Mouse (Mus musculus) embryonic facial prominence, embryonic 15.5 days (tissue): Measurements from ENCODE around the gene Mrpl14. TPM values are rescaled to one million over a fixed set of nuclear protein-coding genes. Genes with fewer than 3 reads are reported as not detected.

Experiments
- ATAC-seq: fragments of 200-750 bp; cut with Nextera tagmentation; 2 replicates; pipeline ENCODE4 v1.8.0; 2017; ENCODE audit warnings: low read depth, moderate TSS enrichment; ENCODE audit not compliant: insufficient number of reproducible peaks, low FRiP score, low TSS enrichment
- H3K27ac ChIP-seq: fragments of 300-500 bp; sonication (generic); replicated peaks from 2 replicates; pipeline ENCODE4 v1.5.1; 2015; ENCODE audit warnings: mild to moderate bottlenecking, inconsistent platforms
- H3K27me3 ChIP-seq: fragments of 300-500 bp; sonication (generic); 2 replicates; pipeline ENCODE4 v1.6.1; 2015; ENCODE audit warnings: inconsistent platforms
- H3K36me3 ChIP-seq: fragments of 300-500 bp; sonication (generic); 2 replicates; pipeline ENCODE4 v1.6.1; 2015; ENCODE audit warnings: mild to moderate bottlenecking, inconsistent platforms
- H3K4me1 ChIP-seq: fragments of 300-500 bp; sonication (generic); 2 replicates; pipeline ENCODE4 v1.6.1; 2015; ENCODE audit warnings: inconsistent platforms
- H3K4me2 ChIP-seq: fragments of 300-500 bp; sonication (generic); replicated peaks from 2 replicates; pipeline ENCODE4 v1.6.1; 2015; ENCODE audit warnings: mild to moderate bottlenecking, inconsistent platforms
- H3K4me3 ChIP-seq: fragments of 300-500 bp; sonication (generic); replicated peaks from 2 replicates; pipeline ENCODE4 v1.5.1; 2015; ENCODE audit warnings: mild to moderate bottlenecking, inconsistent platforms
- H3K9ac ChIP-seq: fragments of 300-500 bp; sonication (generic); 2 replicates; pipeline ENCODE4 v1.6.1; 2015; ENCODE audit warnings: inconsistent platforms
- H3K9me3 ChIP-seq: fragments of 300-500 bp; sonication (generic); replicated peaks from 2 replicates; pipeline ENCODE4 v1.6.1; 2016; ENCODE audit warnings: inconsistent platforms
- WGBS: fragments of 180-500 bp; shearing (Covaris S2); methylation state at CpG from one replicate; pipeline ENCODE4 v1.1.7; 2015; 5-methylcytosine and 5-hydroxymethylcytosine counted together
- polyA plus RNA-seq: library from polyadenylated mRNA; unstranded; fragments of >200 nt; fragmentation: Nextera tagmentation; extraction: Ambion mirVana; gene quantifications from 2 replicates; pipeline ENCODE4 v1.2.1, GENCODE M21; 2015

The Mrpl14 gene
- polyA plus RNA-seq, 1 experiment from 2014 or later: 165 TPM

DNA sequence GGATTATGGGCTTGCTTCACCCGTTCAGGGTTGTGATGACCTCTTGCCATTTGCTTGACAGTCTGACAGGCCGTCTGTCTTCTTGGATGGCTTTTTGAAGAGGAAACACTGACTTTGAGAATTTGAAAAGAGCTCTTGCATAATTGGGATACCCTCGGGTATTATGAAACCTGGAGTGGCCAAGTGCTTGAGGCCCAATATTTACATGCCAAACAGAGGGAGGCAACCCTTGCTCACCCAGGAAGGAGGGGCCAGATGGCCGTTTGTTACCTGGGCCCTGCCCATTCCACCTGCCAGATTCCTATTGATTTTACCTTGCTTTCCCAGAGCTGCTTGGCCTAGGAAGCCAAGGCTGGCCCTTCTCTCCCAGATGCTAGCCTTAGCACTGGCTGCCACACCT, 16.1 kb downstream of the Mrpl14 start:
- Histone ChIP-seq H3K27me3 (no peaks in the 10 kb centered on the region), H3K4me1 (peaks cover 15% of the 10 kb centered on the region), H3K27ac (0 out of 2 replicates have a peak overlapping the region, but pooled peaks have one; percentile 28), H3K4me3 (no peak overlapping the region), H3K4me2 (no peak overlapping the region), H3K9me3 (no peaks in the 10 kb centered on the region), H3K9ac (no peak overlapping the region), H3K36me3 (peaks cover 13% of the 10 kb centered on the region; the same call in 1 of the 2 replicates)
- ATAC-seq: no peak
- 49% methylated on average over 4 of the region's 4 CpGs for WGBS

- Histone ChIP-seq H3K4me3 (no peak overlapping the region), H3K9me3 (no peaks in the 10 kb centered on the region), H3K4me2 (no peak overlapping the region), H3K27me3 (no peaks in the 10 kb centered on the region), H3K4me1 (peaks cover 11% of the 10 kb centered on the region), H3K36me3 (peaks cover 6% of the 10 kb centered on the region; the same call in 1 of the 2 replicates), H3K27ac (0 out of 2 replicates have a peak overlapping the region, but pooled peaks have one; percentile 28), H3K9ac (no peak overlapping the region)
- WGBS: 47% methylated on average over 7 of the region's 7 CpGs
- ATAC-seq: no peak
Observed at GRCm38 (mm10) chr17:45703187-45703586, 17.1 kb downstream of the Mrpl14 start.

DNA sequence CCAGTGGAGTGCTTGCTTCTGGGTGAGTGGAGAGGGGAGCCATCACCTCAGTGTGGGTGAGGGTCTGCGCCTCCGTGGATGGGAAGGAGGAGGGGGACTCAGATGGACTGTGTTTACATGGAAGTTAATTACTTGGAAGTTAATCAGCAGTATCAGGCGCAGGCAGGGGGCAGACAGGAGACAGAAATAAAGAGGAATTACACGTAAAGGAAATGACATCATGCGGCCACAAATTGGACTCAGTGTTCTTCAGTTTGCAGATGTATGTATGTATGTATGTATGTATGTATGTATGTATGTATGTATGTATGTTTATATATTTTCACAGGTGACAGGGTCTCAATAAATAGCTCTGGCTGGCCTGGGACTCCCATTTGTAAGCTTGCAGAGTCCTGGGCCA, 20.7 kb downstream of the Mrpl14 start:
- Histone ChIP-seq H3K36me3 (no peaks in the 10 kb centered on the region), H3K27me3 (no peaks in the 10 kb centered on the region), H3K9ac (no peak overlapping the region), H3K4me1 (peaks cover 8% of the 10 kb centered on the region), H3K9me3 (no peaks in the 10 kb centered on the region), H3K4me3 (no peak overlapping the region), H3K27ac (no peak overlapping the region), H3K4me2 (no peak overlapping the region)
- ATAC-seq: no peak
- 64% methylated on average over 5 of the region's 5 CpGs for WGBS

GRCm38 (mm10) chr17:45707376-45707775, 21.3 kb downstream of the Mrpl14 start:
- Histone ChIP-seq H3K9ac (no peak overlapping the region), H3K4me1 (peaks cover 7% of the 10 kb centered on the region), H3K4me2 (no peak overlapping the region), H3K9me3 (no peaks in the 10 kb centered on the region), H3K27ac (no peak overlapping the region), H3K36me3 (no peaks in the 10 kb centered on the region), H3K4me3 (no peak overlapping the region), H3K27me3 (no peaks in the 10 kb centered on the region)
- ATAC-seq: no peak
- 39% methylated on average over 3 of the region's 3 CpGs for WGBS

GRCm38 (mm10) chr17:45708179-45708578, 22.1 kb downstream of the Mrpl14 start:
- no peak for ATAC-seq
- H3K9ac ChIP-seq: no peak overlapping the region
- WGBS: 82% methylated on average over 8 of the region's 8 CpGs
- no peaks in the 10 kb centered on the region for H3K9me3 ChIP-seq
- H3K4me1 ChIP-seq: 0 out of 2 replicates have a peak, but pooled peaks cover 3% of the 10 kb centered on the region
- no peaks in the 10 kb centered on the region for H3K36me3 ChIP-seq
- no peak overlapping the region for H3K4me2 ChIP-seq
- H3K27ac ChIP-seq: no peak overlapping the region
- no peaks in the 10 kb centered on the region for H3K27me3 ChIP-seq
- no peak overlapping the region for H3K4me3 ChIP-seq

DNA sequence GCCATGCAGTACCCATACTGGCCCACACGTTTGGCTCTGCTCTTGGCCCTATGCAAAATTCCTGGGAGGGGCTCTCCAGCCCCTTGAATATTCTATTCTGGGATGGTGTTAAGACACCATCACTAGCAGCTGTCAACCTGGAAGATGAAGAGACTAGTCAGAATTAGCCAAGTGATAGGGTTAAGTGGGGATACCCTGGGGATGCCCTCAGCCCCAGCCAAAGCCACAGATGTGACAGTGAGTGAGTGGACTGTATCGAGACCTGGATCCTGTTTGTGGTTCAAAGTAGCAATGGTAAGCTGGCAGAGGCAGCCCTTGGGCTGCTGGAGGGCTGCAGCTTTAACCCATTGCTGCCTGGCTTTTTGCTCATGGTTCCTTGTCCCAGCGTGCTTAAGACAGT, 23.7 kb downstream of the Mrpl14 start:
- WGBS: 29% methylated on average over 3 of the region's 3 CpGs

GRCm38 (mm10) chr17:45710407-45710806, 24.3 kb downstream of the Mrpl14 start:
- Histone ChIP-seq H3K27ac (no peak overlapping the region), H3K4me1 (no peaks in the 10 kb centered on the region), H3K27me3 (no peaks in the 10 kb centered on the region), H3K36me3 (no peaks in the 10 kb centered on the region), H3K4me3 (no peak overlapping the region), H3K9ac (no peak overlapping the region), H3K4me2 (no peak overlapping the region), H3K9me3 (no peaks in the 10 kb centered on the region)
- 73% methylated on average over 8 of the region's 8 CpGs for whole genome bisulfite sequencing
- ATAC-seq: no peak

More for the DNA sequence above, 23.7 kb downstream of the Mrpl14 start:
- Histone ChIP-seq H3K36me3 (no peaks in the 10 kb centered on the region), H3K27me3 (no peaks in the 10 kb centered on the region), H3K9ac (no peak overlapping the region), H3K27ac (no peak overlapping the region), H3K4me2 (no peak overlapping the region), H3K4me1 (no peaks in the 10 kb centered on the region), H3K4me3 (no peak overlapping the region), H3K9me3 (no peaks in the 10 kb centered on the region)
- ATAC-seq: 0 out of 2 replicates have a peak, but pooled peaks have one; percentile 18

DNA sequence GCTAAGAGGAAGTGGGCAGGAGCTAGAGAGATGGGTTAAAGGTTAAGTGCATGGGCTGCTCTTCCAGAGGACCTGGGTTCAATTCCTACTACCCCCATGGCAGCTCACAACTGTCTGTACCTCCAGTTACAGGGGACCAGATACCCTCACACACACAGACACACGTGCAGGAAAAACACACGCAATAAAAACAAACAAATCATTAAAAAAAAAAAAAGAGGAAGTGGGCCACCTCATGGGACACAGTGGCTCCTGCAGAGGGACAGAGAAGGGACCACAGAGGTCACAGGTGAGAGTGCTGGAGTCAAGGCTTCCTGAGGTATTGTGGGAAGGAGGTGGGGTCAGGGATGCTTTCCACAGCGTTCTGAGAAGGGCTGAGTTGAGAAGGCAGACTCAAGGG, 25.4 kb downstream of the Mrpl14 start:
- Histone ChIP-seq H3K36me3 (no peaks in the 10 kb centered on the region), H3K27ac (no peak overlapping the region), H3K27me3 (no peaks in the 10 kb centered on the region), H3K4me2 (no peak overlapping the region), H3K9me3 (no peaks in the 10 kb centered on the region), H3K4me1 (no peaks in the 10 kb centered on the region), H3K4me3 (no peak overlapping the region), H3K9ac (no peak overlapping the region)
- WGBS: 53% methylated on average over 3 of the region's 3 CpGs
- ATAC-seq: no peak

DNA sequence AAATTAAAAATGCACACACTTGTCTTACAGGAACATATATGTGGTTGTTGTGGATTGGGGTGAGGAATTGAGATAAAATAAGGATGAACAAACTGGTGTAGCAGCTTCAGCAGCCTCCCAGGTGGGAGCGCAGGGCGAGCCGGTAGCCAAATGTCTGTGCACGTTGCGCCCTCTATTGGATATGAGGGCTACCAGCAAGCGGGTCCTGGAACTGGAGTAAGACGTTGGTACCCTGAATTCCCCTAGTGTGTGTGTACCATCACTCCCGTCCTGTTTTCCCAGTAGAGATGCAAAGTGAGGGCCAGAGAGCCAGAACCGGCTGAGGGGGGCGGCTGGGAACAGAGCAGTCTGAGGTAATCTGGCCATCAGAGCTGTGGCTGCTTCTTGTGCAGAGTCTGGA, 32.2 kb downstream of the Mrpl14 start:
- H3K9me3 ChIP-seq: no peaks in the 10 kb centered on the region
- H3K36me3 ChIP-seq: no peaks in the 10 kb centered on the region
- no peak overlapping the region for H3K9ac ChIP-seq
- H3K4me2 ChIP-seq: no peak overlapping the region
- H3K27ac ChIP-seq: no peak overlapping the region
- ATAC-seq: peak; percentile 53; the same call in 1 of the 2 replicates
- H3K27me3 ChIP-seq: no peaks in the 10 kb centered on the region
- no peak overlapping the region for H3K4me3 ChIP-seq
- H3K4me1 ChIP-seq: peaks cover 4% of the 10 kb centered on the region
- 7% methylated on average over 10 of the region's 10 CpGs for WGBS

DNA sequence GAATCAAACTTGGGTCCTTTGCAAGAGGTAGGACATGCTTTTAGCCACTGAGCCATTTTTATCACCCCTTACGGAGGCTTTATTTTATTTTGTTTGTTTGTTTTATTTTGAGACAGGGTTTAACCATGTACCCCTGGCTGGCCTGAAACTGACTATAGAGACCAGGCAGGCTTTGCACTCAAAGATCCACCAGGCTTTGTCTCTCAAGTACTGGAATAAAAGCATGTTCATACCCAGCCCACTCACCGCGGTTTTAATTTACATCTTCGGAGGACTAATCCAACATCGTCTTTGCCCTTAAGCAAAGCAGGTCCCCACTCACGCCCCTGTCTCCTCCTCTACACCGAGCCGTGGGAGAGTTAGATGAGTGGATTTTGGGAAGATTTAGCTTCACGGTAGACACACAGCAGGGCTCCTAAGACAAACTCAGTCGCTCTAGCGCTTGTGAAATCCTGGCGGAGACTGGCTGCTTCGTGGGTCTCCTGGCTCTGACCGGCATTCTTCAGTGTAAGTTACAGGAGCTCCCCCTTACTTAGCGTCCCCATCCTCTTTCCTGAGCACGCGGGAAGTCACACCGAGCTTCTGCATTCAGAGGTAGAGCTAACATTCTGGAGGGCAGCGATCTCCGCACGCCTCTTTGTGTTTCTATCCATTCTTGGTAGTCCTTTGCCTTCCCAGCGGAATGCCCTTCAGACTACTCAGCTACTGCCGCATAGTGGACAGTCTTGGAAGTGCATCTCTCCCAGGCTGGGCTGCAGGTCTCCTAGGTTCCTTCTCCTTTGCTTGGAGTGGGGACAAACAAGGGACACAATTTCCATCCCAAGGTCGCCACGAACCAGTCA, 37.8 kb downstream of the Mrpl14 start:
- Histone ChIP-seq H3K27ac (peak overlapping the region; percentile 71), H3K4me1 (peaks cover 11% of the 10 kb centered on the region)
- ATAC-seq: 0 out of 2 replicates have a peak, but pooled peaks have one; percentile 41

GRCm38 (mm10) chr17:45724574-45724921, 38.4 kb downstream of the Mrpl14 start:
- no peak overlapping the region for H3K27ac ChIP-seq
- H3K4me2 ChIP-seq: no peak overlapping the region
- no peak overlapping the region for H3K4me3 ChIP-seq
- no peaks in the 10 kb centered on the region for H3K36me3 ChIP-seq
- no peaks in the 10 kb centered on the region for H3K9me3 ChIP-seq
- H3K27me3 ChIP-seq: 0 out of 2 replicates have a peak, but pooled peaks cover 1% of the 10 kb centered on the region
- no peak overlapping the region for H3K9ac ChIP-seq
- WGBS: 82% methylated on average over 10 of the region's 10 CpGs
- ATAC-seq: no peak
- peaks cover 11% of the 10 kb centered on the region for H3K4me1 ChIP-seq

More for the DNA sequence above, 37.8 kb downstream of the Mrpl14 start:
- H3K4me3 ChIP-seq: peak overlapping the region; percentile 53
- H3K36me3 ChIP-seq: no peaks in the 10 kb centered on the region
- peak overlapping the region; percentile 47 for H3K9ac ChIP-seq
- no peaks in the 10 kb centered on the region for H3K9me3 ChIP-seq
- peak overlapping the region; percentile 72 for H3K4me2 ChIP-seq
- H3K27me3 ChIP-seq: no peaks in the 10 kb centered on the region
- 3% methylated on average over 25 of the region's 25 CpGs for WGBS
